Mouse (Mus musculus) cerebral cortex, adult 2 months (tissue): ENCODE data around the gene Rab5if.

Experiments
- whole genome bisulfite sequencing: fragments of 180-500 bp; shearing (Covaris S2); methylation state at CpG from one replicate; pipeline ENCODE4 v1.1.7; 2018; 5-methylcytosine and 5-hydroxymethylcytosine counted together

Rab5if gene

DNA sequence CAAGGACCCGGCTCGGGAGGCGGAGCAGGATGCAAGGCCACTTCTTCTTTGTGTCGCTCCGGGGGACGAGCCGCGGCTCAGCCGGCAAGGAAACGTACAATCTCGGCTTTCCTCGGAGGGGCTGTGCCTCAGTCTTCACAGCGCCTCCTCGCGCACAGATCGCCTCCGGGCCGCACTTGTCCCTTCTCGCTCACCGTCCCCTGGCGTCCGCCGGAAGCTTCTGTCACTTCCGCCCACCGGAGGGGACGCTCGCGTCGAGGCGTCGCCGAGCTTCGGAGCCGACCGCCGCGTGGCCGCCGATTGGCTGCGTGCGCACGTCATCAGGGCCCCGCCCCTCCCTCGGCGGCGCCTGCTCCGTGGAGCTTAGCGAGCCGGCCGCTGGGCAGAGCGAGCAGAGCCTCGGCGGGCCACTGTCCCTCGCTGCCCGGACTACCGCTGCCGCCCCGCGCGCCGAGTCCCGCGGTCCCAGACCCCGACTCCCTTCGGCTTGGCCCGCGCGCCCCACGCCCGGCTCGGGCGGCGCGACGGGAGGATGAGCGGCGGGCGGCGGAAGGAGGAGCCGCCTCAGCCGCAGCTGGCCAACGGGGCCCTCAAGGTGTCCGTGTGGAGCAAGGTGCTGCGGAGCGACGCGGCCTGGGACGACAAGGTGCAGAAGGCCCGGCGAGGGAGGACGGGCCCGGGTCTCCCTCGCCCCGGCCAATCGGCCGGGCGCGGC lies at the start of gene Rab5if:
Gene Rab5if, plus strand, starts transcription at position 357 of the 715 bp plus-strand sequence.
- WGBS = under 1% methylated on average over 94 of the region's 98 CpGs

DNA sequence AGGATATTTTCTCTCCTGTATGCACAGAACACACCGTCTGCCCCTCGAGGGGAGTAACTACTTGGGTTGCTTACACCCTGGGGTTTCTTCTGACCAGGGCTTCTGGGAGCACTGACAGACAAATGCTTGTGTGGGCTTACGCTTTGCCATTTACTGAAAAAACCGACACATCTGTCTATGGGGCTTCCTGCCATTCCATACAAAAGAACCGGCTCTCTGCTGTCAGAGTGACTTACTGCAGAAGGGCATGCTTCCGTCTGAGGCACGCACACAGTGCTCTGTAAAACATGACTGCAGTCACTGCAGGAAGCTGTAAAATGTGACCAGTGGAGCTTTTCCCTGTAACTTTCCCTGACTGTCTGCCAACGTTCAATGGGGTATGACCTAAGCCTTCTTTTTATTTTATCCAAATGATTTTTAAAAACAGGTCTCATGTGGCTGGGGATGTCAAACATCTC lies 48.6 kb upstream of the Rab5if start:
- 48% methylated on average over 8 of the region's 8 CpGs for WGBS

DNA sequence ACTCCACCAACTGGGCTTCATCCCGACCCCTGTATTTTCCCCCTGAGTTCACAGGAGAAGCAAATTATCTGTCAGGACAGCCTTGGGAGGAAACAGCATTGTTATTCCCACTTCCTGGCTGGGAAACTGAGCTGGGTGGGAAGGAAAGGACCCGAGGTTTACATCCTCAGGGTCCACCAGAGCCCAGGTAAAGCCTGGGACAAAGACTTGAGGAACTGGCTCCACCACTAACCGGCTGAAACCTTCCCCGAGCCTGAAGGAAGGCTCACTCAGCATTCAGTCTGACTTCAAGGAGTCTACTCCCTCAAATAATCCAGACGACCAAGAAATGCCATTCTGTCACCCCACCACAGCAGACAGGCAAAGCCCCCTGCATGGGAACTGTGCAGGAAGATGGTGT lies 48.0 kb upstream of the Rab5if start:
- WGBS = 57% methylated on average over 5 of the region's 5 CpGs

DNA sequence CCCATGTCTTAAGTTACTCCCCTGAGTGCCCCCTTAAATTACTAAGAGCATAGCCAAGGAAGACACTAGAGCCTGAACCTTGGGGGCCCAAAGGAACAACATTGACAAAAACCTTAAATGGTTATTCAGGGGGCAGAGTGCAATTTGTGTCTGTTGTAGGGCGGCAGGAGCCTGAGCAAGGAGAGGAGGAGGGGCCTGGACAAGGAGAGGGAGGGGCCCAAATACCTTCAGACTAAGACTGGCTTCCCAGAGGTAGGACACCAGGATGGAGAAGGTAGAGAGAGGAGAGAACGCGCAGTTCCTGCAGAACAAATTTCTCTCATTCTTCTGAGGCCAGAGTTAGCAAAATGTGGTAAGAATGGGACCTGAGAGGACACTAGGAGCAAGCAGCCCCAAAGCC lies 47.5 kb upstream of the Rab5if start:
- WGBS = 96% methylated on average over 3 of the region's 3 CpGs

DNA sequence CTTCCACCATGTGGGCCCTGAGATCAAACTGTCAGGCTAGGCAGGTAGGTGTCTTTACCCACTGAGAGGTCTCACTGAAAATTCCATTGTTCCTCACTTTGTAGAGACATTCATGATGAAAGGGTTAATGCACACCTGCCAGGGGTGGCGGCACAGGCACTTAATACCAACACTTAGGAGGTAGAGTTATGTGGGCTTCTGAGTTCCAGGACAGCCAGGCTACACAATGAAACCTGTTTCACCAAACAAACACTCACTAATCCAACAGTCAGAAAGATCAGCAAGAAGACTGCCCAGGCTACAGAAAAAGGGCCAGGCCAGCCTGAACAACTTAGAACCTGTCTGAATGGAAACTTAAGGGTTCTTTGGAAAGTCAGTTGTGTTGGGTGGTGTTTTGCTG lies 46.8 kb upstream of the Rab5if start:
- WGBS = 82% methylated on average over 1 of the region's 1 CpGs

DNA sequence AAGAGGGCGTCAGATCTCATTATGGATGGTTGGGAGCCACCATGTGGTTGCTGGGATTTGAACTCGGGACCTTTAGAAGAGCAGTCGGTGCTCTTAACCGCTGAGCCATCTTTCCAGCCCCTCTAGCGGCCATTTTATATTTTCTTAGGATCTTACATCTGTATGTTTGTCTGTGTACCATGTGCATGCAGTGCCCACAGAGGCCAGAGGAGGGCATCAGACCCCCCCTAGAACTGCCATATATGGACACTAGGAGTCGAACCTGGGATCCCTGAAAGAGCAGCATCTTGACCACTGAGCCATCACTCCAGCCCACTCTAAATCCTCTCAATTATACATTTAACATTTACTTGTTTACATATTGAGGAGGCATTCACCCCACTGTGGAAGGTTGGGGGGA lies 37.8 kb upstream of the Rab5if start:
- 85% methylated on average over 6 of the region's 6 CpGs for WGBS

DNA sequence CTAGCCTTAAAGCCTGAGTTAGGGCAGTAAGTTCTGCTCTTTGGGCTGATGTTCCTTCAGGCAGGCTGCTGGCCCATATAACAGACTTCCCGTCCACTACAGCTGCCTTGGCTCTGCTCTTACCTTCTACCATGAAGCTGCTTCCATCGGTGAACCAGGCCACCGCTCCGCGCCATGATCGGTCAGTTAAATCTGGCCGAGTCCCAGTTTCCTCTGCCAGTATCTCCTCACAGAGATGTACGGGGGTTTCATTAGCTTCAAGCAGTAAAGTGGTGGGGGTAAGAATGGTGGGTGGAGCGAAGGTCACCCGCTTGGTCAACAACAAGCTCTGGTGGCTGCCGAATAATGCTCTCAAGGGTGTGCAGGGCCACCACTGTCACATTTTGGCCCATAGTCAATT lies 28.6 kb upstream of the Rab5if start:
- 97% methylated on average over 11 of the region's 11 CpGs for WGBS

DNA sequence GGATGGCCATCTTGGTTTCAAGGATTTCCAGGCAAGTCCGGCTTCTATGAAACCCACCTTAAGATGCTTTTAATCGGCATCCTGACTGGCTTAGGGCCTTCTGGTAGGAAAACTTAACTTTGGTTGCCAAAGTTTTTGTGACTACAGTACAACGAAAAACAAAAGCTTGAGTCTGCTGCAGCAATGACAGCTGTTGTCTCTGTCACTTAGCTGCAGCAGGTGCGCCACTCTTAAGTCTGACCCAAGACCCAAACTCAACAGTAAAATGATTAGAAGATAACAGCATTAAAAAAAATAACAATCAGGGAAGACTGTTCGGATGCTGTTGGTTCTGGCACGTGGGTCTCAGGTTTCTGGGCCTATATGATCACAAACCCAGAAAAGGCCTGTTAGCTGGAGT lies 24.1 kb upstream of the Rab5if start:
- 88% methylated on average over 6 of the region's 6 CpGs for WGBS

DNA sequence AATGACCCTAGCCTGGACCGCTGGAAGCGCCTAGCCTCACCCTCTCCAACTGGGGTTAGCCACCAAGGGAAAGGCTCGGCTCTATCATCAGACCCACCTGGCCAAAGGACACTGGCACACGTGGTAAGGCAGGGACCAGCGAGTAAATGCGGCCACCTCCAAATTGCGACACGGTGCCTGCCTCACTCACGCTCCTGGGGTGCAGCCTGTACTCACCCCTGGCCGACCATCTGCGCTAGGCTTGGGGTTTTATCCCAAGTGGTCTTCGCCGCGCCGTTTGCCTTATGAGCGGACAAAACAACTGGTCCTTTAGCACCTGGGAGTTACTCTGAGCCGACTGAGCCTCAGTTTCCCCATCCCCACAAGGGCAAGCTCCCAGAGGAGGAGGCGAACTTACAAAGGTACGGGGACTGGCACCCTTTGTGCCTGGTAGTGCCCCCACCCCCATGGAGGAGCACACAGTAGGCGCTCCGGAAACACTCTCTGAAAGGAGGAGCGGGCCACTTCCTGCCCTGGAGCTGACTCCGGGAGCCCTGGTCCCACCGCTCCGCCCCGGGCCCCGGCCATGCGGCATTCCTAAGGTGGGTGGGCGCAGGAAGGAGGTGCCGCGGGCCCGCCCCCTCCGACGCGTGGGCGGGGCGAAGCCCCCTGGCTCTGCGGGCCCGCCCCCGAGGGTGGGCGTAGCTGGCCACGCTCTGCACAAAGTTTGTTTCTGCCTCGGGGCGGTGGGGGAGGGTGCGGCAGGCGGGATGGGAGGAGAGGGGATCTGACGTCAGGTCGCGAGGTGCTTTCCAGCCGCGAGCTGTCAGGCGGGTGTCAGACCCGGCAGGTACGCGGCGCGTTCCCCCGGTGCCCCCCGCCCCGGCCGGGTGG lies 23.4 kb upstream of the Rab5if start, which contains the start of gene Tgif2:
Gene Tgif2, plus strand, starts transcription at position 689 of the 873 bp plus-strand sequence.
- WGBS = 23% methylated on average over 61 of the region's 61 CpGs

DNA sequence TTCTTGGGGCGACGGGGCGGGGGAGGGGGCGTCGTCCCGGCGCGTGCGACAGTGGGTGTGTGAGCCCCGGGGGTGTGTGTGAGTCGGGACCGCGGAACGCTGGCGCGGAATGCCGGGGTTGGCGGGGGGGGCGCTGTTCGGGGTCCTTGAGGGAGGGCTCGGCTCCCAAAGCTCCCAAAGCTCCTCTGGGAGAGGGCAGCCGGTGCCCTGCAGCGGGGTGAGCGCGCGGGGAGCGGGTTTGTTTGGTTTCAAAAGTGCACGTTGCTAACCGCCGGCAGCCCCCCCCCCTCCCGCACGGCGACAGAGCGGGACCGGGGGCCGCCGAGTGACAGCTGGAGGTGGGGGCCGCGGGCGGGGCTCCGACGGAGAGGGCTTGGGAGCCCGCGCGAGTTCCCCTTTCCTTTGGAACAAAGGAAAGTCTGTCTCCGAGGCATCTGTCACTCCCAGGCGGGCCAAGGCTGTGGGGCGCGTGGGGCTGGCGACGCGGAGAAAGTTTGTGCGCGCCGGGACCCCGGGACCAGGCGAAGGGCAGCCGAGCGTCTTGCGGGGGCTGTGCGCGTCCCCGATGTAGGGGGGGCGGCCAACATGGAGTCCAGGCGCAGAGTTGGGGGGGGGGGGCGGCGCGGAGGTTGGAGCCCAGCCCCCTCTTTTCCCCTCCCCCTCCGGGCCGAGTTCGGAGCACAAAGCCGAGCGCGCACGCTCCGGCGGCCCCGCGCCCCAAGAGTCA lies 22.5 kb upstream of the Rab5if start:
- WGBS = under 1% methylated on average over 68 of the region's 79 CpGs

DNA sequence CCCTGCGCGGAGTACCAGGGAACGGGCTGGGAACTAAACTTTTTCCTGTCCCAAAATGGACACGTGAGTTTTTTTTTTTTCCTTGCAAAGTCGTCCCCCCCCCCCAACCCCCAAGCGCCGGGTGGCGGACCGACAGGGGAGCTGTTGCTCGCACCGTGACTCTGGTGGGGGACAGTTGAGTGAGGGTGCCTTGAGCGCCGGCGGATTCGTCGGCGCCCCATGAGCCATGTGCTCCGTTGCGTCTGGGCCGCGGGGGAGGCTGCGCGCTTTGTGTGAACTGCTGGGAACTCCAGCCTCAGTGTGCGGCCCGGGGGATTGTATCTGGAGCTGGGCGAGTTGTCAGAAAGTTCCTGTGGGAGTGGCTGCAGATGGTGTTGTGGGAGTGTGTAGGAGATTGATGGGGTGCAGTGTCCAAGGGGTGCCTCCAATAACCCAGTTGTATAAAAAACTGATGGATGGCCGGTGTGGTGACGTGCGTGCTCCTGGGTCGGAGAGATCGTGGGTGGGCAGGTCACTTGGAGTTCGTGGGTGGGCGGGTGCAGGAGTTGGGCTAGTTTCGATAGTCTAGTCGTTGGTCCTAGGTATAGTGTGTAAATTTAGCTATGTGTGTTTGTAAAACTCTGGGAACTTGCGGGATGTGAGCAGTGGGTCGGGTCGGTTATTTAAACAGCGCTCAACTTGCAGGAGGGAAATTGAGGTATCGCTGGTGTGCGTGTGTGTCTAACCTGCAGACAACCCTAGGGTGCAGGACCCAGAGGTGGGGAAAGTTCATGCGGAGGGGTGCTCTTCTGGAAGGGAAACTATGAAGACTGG lies 21.7 kb upstream of the Rab5if start:
- WGBS = 2% methylated on average over 41 of the region's 42 CpGs

DNA sequence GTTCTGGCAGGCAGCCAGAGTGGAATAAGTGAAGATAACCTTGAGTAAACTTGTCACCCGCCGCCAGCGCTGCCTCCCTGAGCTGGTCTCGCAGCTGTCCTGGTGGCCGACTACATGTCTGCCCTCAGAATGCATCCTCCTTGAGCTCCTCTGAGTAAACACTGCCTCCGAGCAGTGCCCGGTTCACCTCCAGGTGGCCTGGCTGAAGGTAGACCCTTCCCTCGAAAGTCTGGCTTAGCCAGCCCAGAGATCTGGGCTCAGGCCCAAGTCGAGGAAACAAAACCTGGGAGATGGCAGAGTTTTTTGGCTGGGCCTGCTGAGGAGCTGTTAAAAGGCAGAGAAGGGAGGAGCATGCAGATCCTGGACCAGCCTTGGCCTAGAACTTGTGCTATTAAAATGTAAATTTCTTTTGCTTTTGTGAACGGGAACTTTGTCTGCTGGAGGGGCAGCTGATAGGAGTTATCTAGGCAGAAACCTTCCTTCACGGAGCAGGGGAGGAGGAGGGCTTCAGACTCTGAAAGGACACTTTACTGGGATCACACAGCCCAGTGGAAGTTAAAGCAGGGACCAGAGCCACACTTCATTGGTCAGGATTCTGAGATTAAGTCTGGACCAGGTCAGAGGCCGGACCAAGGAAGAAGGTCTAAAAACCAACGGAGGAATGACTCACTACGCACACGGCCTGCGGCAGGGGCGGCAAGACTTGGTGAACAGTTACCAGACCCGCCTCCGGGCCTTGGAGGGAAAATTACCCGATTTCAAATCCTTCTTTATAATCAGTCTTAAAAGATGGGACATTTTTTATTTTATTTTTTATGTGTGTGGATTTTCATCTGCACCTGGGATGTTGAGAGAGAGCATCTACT lies 20.9 kb upstream of the Rab5if start:
- 41% methylated on average over 20 of the region's 20 CpGs for WGBS

DNA sequence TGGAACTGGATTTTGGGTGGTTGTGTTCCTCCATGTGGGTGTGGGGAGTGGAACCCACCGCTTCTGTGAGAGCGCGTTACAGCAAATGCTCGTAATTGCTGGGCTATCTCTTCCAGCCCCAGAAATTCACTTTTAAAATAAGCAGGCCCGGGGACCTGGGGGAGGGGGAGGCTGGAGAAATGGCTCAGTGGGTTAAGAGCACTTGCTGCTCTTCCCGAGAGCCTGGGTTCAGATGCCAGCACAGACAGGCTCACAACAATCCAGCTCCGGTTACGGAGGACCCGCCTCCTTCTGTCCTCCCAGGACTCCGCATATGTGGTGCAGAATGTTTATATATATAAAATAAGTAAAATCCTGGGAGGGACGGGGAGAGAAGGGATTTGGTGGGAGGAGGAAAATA lies 20.2 kb upstream of the Rab5if start:
- 73% methylated on average over 11 of the region's 11 CpGs for WGBS

DNA sequence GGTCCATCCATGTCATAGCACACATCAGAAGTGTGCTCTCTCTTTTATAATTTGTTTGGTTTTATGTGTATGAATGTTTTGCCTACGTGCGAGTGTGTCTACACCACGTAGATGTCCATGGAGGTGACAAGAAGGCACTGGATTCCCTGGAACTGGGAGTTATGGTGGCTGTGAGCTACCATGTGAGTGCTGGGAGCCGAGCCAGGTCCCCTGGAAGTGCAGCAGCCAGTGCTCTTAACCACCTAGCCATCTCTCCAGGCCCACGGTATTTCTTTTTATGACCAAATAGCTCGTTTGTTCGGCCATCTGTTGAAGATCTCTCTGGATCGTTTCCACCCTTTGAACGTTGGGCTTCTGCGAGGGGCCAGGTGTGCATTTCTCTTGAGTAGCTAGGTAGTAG lies 19.6 kb upstream of the Rab5if start:
- 81% methylated on average over 10 of the region's 10 CpGs for WGBS

DNA sequence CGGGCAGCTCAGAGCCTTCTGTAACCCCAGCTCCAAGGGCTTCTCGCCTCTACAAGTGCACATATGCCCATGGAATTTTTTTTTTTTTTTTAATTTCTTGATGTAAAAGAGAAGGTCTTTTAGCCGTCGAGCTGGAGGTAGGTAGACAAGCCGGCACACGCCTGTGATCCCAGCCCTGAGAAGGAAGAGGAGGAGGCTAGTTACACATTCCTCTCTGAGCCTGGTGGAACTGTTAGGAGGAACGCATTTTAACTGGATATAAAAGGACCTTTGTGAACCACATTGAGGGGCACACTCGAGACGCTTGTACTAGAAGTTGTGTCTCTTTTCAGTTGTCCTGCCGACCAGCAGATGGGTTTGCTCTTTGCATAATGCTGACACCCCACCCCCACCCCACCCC lies 18.2 kb upstream of the Rab5if start:
- 59% methylated on average over 10 of the region's 10 CpGs for WGBS

DNA sequence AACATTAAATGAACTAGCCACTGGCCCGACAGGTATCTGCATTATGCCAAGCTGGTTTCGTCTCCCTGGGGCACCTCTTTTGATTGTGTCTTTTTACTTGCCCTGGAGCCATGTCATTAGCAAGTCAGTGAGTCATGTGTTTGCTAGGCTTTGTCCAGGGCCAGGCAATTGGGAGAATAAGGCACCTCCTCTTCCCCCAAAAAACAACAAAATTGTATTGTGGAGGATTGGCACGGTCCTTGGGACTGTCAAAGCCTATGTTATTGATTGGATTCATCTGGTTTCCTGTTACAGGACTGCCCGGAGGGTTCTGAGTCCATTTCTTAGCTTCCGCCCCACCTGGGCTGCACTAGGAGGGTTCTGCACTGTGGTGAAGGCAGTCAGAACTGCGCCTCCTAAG lies 15.3 kb upstream of the Rab5if start:
- 88% methylated on average over 6 of the region's 6 CpGs for WGBS

DNA sequence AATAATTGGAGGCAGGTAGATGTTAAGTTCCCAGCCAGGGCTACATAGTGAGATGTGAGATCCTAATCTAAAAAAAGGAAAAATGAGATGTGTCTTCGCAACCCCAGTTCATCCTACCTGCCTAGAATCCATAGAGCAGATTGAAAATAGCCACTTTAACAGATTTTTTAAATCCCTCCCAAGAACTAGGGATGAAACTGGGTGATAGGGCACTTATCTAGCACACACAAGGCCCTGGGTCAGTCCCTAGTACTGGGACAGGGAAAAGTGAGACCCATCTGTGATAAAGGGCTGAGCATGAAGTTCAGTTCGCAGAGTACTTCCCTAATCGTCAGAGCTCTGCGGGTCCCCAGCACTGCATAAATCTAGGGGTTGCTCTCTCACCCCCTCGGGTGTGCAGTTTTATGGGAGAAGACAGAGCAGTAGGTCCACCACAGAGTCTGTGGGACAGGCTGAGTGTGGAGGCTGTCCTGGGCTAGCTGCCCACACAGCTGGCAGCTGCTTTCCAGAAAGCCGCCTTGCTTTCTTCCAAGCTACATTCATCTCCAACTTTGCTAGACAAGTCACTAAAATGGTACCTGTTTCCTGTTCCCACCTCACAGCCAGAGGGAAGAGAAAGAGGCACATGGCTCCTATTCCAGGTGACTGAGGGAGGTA lies 14.3 kb upstream of the Rab5if start:
- WGBS = 64% methylated on average over 6 of the region's 6 CpGs

DNA sequence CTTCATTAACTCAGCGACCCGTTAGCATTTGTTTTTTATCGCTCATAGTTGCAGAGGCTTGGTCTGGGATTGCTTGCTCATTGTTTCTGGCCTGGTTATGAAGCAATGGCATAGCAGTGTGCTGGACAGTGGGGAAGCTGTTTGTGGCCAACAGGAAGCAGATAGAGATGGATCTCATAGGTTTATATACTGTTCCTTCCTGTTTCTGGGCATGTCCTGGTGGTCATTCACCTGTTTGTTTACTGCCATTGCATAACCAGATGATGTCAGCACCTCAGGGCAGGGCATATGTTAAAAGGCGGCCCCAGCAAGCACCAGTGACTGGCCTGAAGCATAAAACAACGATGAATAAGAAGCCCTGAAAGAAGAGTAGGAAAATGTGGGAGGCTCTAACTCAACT lies 12.4 kb upstream of the Rab5if start:
- 83% methylated on average over 5 of the region's 5 CpGs for WGBS

DNA sequence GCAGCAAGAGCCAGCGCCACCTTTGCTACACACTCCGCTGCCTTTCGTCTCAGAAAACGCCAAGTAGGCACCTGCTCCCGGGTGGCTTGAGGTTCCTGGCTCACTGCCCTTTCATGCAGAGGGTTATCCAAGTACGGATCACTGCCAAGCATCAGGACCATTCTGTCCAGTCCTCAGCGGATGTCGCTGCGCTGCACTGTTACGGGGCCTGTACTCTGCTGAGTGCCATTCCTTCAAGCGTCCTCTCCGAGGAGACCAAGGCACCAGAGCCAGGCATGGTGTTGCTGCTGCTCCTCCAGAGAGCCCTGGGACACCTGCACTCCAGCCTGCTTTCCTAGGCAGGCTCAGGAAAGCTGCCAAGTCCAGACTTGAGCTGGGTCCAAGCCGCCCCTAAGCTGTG lies 9.3 kb upstream of the Rab5if start:
- 42% methylated on average over 9 of the region's 13 CpGs for WGBS
